Mouse (Mus musculus): ENCODE measurements at regions not wholly inside any gene's neighbourhood (a gene's known extent, or its start where the extent isn't known, plus 50 kb on each side); places are given as distances from the start of the nearest gene placed in this dataset.
"Not testable (repeated sequence)": the region's sequence is repeated elsewhere in the genome, so short reads cannot be mapped to it uniquely, and the experiment has no call there.

DNA sequence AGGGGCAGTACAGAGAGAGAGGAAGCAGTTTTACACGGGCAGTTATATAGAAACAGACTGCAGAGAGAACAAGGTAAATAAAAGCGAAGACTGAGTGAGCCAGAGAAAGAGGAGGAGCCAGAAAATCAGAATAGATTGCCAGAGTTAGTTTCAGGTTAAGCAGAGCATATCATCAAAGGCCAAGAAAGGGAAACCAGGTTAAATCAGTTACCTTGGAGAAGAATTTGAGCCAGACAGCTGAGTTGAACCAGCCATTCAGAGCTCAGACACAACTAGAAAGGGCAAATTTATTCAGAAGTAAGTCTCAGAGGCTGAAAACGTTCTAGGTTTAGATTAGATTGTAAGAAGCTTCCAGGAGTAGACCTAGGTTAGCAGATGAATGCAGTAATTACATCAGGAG is 858.6 kb downstream of the Adgrl3 start:
- DNase-seq: no peak

DNA sequence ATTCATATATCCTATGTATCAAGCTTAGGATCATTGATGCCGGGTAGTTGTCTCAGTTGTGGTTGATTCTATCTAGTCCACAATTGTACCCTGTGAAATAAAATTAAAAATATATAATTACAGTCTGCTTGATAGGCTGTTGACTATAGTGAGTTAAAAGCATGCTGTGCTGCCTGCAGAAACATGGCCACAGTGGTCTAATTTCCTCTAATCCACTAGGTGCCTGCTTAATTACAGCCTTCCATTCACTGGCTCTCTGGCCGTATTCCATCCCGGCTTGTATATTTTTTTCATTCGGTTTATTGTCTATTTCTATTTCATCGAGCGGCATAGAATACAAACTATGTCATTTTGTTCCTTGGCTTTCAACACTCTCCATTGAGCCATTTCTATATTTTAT is 873.4 kb downstream of the Adgrl3 start:
- DNase-seq: no peak

- no peak for DNase-seq
Observed at GRCm38 (mm10) chr5:81909368-81909767, 889.4 kb downstream of the Adgrl3 start.

DNA sequence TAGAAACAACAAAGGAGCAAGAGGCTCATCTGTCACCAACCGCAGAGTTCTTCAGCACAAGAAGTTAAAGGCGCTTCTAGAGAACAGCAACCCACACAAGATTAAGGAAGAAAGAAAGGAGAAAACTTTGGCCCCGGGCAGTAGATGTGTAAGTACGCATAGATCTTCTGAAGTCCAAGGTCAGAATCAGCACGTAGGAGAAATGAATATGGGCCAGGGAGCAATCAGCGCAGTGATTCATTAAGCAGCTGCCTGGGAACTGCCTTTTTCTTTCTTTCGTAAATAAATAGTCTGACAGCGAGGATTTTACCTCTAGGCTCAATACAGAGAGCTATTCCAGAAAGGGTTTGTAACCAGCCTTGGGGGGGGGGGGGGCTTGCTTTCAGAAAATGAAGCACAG is 890.0 kb downstream of the Adgrl3 start:
- no peak for DNase-seq

GRCm38 (mm10) chr5:81916667-81917066 is 896.7 kb downstream of the Adgrl3 start:
- no peak for DNase-seq

- no peak for DNase-seq
Observed at GRCm38 (mm10) chr5:81940798-81941197, 920.9 kb downstream of the Adgrl3 start.

- no peak for DNase-seq
Observed at GRCm38 (mm10) chr5:81969685-81970524, 950.0 kb downstream of the Adgrl3 start.

DNA sequence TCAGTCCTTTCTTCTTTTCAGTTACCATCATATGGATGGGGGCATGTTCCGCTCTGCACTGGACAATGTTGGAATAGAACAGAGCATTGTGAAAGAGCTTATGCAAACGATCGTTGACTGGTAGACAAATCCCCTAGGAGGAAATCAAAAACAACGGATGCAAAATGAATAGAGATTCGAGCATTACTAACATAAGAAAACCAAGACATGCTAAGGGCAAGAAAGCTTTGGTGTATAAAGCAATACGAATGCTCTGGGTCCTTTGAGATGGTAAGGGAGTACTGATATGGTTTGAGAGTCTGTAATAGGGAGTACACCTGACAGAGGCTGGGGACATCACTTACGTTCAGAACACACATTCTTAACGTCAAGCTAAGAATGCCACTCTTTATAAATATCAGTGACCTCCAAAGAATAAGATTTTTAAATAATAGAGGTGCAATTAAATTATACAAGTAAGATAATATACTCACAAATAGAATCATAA is 950.6 kb downstream of the Adgrl3 start:
- no peak for DNase-seq

DNA sequence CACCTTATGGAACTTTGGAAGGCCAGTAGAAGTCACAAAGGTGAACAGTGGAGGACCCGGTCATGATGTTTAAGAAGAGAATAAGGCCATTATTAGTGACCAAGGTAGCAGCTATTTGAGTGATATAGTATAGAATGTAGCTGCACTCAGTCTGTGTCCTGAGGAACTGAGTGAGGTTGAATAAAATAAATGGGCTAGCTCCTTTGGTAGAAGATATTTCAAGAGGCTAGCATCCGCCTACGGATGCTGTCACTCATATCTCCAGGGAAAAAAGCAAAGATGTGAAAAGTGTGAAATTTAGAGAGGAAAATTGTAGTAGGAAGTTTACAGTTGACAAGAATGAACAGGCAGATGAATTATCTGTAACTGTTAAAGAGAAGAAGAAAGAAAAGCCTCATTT is 956.6 kb downstream of the Adgrl3 start:
- DNase-seq: no peak

- DNase-seq: no peak
Observed at GRCm38 (mm10) chr5:81983351-81983750, 963.4 kb downstream of the Adgrl3 start.

DNA sequence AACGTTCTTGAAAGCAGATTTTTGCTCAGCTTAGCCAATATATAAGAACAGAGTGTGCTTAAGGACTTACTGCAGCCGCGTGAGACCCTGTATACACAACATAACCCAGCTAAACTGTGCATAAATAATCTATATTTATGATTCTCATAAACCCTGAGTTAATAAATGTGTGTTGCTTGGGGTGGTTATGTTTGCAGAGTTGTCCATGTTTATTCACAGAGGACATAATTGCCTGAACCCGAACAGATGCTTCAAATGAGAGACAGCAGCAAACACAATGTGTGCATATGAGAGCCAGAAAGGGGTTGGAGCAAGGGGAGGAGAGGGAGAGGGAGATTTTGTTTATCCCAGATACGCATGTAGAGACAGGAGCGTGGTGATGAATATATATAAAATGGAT is 968.1 kb downstream of the Adgrl3 start:
- DNase-seq: no peak

- DNase-seq: no peak
Observed at GRCm38 (mm10) chr5:82007955-82008354, 988.0 kb downstream of the Adgrl3 start.

DNA sequence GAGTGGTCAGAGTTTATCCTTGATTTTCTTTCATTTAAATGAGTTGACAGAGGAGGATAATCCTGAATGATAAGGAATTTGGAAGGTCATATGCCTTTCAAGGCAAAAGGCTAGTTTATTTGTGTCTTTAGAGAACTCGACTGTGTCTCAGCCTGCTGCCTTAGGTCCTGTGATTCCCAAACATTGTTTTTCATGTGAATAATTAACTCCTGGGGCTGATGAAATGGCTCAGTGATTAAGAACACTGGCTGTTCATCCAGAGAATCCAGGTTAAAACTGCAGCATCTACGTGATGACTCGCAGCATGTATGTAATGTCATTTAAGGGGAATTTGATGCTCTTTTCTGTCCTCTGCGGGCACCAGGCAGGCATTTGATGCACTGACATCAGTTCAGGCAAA is 1004.2 kb downstream of the Adgrl3 start:
- DNase-seq: no peak

GRCm38 (mm10) chr5:82034776-82035175 is 1014.8 kb downstream of the Adgrl3 start:
- DNase-seq: no peak

DNA sequence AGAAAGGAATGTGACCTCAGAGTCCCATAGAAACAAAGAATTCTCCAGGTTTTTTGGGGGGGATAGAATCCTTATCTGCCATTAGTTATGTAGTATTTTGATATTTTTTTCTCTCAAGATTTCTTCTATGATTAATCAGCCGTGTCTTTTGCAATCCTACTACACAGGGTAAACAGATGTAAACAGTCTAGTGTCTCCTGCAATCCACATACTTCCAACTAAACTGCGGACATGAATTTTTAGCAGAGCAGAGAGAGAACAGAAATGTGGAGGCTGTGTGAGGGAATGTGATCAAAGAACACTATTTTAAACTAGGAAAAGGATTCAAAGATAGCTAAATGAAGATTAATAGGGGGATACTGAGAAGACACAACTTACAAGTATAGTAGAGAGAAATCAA is 1026.2 kb downstream of the Adgrl3 start:
- DNase-seq: no peak

DNA sequence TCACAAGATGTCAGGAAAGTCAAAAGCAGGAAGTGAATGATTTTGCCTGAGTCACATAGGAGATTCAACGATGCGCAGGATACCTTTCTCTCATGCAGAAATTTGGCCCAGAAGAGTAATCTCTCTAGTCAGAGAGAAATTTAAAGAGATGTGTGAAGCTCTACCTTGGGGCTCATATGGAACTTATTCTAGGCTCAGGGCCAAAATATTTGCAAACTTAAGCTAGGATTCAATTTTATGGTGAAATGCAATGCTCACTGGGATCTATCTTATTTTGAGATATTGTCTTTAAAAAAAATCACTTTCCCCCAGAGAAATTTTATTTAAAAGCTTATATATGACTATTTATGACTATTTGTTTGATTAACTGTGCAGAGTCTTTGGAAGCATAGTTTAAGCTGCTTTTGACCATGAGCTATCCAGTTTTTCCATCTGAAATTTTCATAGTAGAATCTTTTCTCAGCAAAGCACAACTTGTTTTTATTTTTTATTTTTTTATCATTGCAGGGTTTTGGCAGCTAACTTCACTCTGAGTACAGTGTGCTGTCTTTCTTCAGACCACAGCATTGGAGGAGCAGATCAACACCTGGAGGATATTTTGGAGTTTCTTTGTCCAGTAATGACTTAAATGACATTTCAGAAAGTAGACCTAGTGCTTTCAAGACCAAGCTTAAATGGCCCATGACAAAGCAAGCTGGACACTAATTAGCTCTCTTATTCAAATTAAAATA is 1039.3 kb downstream of the Adgrl3 start:
- no peak for DNase-seq

DNA sequence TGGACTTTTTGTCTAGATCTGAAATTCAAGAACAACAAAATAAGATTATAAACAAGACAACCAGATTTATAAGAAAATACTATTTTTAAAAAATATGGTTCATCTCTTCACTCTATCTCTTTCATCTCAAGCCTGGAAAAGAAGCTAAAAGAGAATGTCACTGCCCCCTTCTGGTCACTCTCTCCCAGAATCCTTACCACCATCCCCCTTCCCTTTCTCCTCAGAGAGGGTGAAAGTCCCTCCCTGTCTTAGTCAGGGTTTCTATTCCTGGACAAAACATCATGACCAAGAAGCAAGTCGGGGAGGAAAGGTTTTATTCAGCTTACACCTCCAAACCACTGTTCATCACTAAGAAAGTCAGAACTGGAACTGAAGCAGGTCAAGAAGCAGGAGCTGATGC is 1040.7 kb downstream of the Adgrl3 start:
- peak in 1 of 2 experiments; percentile 2 for DNase-seq

- not testable (repeated sequence) for DNase-seq
Observed at GRCm38 (mm10) chr5:82069221-82069620, 1049.3 kb downstream of the Adgrl3 start.

GRCm38 (mm10) chr5:82089401-82089800 is 1069.5 kb downstream of the Adgrl3 start:
- no peak for DNase-seq

DNA sequence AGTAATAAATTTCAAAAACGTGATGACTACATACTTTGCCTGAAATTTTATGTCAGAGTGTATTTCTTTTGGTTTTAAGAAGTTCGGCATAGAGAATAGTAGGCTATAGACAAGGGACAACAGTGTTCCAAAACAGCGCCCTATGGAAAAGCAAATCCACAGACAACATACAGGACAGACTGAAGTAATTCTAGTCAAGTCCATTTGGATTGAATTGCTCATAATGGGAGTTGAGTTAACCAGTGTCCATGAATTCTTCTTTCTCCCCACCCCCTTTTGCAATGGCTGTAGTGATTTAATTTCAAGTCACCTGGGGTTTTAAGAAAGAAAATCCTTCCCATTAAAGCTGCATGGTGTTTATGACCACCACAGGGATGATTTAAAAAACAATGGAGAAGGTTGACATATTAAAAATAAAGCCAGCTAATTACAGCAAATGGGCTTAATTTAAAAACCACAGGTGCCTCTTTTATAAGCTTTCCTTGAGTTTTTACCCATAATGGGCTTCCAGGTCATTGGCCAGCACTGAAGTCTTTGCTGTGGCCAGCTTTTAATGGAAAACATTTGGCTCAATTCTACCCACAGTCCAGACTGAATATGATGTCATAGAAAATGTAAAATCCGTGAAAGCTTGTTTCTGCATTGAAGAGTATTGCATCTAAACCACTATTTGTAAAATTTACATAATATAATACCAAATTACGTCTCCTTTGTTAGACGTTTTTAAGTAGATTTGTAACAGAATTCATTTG is 1083.3 kb downstream of the Adgrl3 start:
- DNase-seq: no peak

DNA sequence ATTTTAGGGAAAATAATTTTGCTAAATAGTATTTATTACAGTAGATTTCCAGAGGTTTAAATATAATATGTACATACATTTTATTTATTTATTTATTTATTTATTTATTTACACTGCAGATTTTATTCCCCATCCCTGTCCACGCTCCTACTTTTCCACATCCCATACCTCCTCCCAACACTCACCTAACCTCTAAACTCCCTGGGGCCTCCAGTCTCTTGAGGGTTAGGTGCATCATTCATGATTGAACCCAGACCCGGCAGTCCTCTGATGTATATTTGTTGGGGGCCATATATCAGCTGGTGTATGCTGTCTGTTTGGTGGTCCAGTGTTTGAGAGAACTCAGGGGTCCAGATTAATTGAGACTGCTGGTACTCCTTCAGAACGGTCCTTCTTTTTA is 1083.9 kb downstream of the Adgrl3 start:
- no peak for DNase-seq

GRCm38 (mm10) chr5:82125921-82126459 is 1106.1 kb downstream of the Adgrl3 start:
- no peak for DNase-seq

DNA sequence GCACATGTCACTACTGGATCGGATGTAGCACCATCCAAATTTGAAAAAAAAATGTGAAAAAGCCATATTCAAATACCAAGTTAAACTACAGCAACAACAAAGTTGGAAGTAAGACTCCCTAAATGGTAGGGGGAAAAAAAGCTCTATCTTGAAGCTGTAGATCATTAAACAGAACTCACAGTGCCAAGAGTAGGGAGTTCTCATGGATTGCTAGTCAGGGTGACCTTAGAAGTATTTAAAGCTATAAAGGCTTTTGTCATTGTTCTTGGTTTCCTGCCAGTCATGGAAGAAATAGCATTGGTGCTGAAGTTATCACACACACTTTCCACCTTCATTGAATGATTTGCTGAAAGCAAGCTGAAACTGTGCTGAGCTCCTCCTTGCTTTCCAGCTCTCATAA is 1122.1 kb downstream of the Adgrl3 start:
- DNase-seq: no peak
